13 mouse cellular contexts compared by ENCODE assay signal in the genomic region with DNA sequence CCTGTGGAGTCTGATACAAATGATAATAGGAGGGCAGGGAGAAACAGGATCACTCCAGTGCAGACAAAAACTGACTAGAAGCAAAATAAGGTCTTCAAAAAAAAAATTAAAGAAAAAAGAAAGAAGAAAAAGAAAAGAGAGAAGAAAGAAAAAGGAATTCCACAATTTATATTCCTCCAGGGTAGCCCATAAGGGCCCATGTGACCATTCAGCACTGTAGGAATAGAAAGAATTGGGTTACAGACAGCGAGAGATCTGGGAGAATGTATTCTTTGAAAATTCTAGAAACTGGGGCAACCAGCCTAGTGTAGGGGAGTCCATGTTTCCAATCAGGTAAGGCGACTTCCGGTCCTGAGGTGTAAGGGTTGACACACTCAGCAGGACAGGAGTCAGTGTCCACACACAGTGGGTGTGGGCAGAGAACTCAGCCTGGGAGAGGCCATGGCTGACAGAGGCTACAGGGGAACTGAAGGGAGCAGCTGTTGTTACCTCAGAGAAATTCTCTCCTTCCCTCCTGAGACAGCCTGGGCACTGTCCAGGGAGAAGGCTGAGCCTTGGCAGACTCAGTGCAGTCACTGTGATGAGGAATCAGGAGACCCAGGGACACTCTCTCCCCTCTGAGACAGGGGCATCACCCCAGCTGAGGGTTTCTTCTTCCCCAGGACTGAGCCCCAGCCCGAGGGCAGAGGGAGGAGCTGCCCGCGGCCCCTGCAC. TPM values are rescaled to one million over a fixed set of nuclear protein-coding genes. Genes with fewer than 3 reads are reported as not detected.
DNase-seq lines count a peak whose midpoint lies in the region; ATAC-seq and TF ChIP-seq lines count a peak whose summit lies in the region.
"Not testable (repeated sequence)": the region's sequence is repeated elsewhere in the genome, so short reads cannot be mapped to it uniquely, and the experiment has no call there.
"Had no signal": no experiment of that assay in that cellular context is flagged by ENCODE, and none has a peak within 500 bp of the region (broad histone marks: within the 10 kb centered on the region; RNA-seq: fewer than 3 reads in every experiment).

No protein-coding gene starts in this region.

- H3K9ac ChIP-seq in embryonic facial prominence, embryonic 12.5 days; forebrain, postnatal 0 days; limb, embryonic 13.5 days; lung, embryonic 15.5 days; stomach, postnatal 0 days (ENCODE audit: low read length): not testable (repeated sequence)
- H3K9ac ChIP-seq in intestine, embryonic 16.5 days (ENCODE audit: low read depth, low read length) = peak overlapping the region; percentile 65; the same call in 1 of the 2 replicates

- not testable (repeated sequence) for H3K36me3 ChIP-seq in embryonic facial prominence, embryonic 12.5 days; forebrain, postnatal 0 days (ENCODE audit: insufficient read depth); hindbrain, embryonic 10.5 days; intestine, embryonic 16.5 days (ENCODE audit: control insufficient read depth, insufficient read depth, low read length); limb, embryonic 13.5 days; lung, embryonic 15.5 days; stomach, postnatal 0 days (ENCODE audit: control insufficient read depth, insufficient read depth, low read length)

- H3K27me3 ChIP-seq in embryonic facial prominence, embryonic 12.5 days = peaks cover 31% of the 10 kb centered on the region
- H3K27me3 ChIP-seq in forebrain, postnatal 0 days (ENCODE audit: insufficient read depth, low read length); intestine, embryonic 16.5 days (replicated peaks; ENCODE audit: control insufficient read depth, insufficient read depth, low read length); stomach, postnatal 0 days (ENCODE audit: control insufficient read depth, insufficient read depth, low read length): not testable (repeated sequence)
- peaks cover 39% of the 10 kb centered on the region for H3K27me3 ChIP-seq in hindbrain, embryonic 10.5 days (ENCODE audit: insufficient read depth, poor library complexity, severe bottlenecking)
- H3K27me3 ChIP-seq in limb, embryonic 13.5 days = peaks cover 51% of the 10 kb centered on the region
- peaks cover 33% of the 10 kb centered on the region for H3K27me3 ChIP-seq in lung, embryonic 15.5 days

- not testable (repeated sequence) for H3K4me1 ChIP-seq in embryonic facial prominence, embryonic 12.5 days; forebrain, postnatal 0 days (ENCODE audit: insufficient read depth); intestine, embryonic 16.5 days (ENCODE audit: control insufficient read depth, insufficient read depth, low read length); limb, embryonic 13.5 days; lung, embryonic 15.5 days; stomach, postnatal 0 days (replicated peaks; ENCODE audit: control insufficient read depth, insufficient read depth)
- peaks cover 18% of the 10 kb centered on the region for H3K4me1 ChIP-seq in hindbrain, embryonic 10.5 days (replicated peaks)

- H3K4me3 ChIP-seq in embryonic facial prominence, embryonic 12.5 days = peak overlapping the region; percentile 45
- peak overlapping the region; percentile 43 for H3K4me3 ChIP-seq in forebrain, postnatal 0 days (ENCODE audit: low read depth, low read length)
- peak overlapping the region; percentile 72 for H3K4me3 ChIP-seq in hindbrain, embryonic 10.5 days
- H3K4me3 ChIP-seq in intestine, embryonic 16.5 days (ENCODE audit: low read length) = peak overlapping the region; percentile 59
- H3K4me3 ChIP-seq in limb, embryonic 13.5 days = peak overlapping the region; percentile 51
- peak overlapping the region; percentile 53 for H3K4me3 ChIP-seq in lung, embryonic 15.5 days
- H3K4me3 ChIP-seq in stomach, postnatal 0 days (ENCODE audit: low read depth, low read length) = peak overlapping the region; percentile 53

- 22% methylated on average over 6 of the region's 6 CpGs for WGBS in embryonic facial prominence, embryonic 12.5 days
- WGBS in forebrain, postnatal 0 days = 35% methylated on average over 5 of the region's 6 CpGs
- 26% methylated on average over 6 of the region's 6 CpGs for WGBS in hindbrain, embryonic 10.5 days
- WGBS in intestine, embryonic 16.5 days = 60% methylated on average over 3 of the region's 6 CpGs
- WGBS in limb, embryonic 13.5 days = 33% methylated on average over 6 of the region's 6 CpGs
- WGBS in lung, embryonic 15.5 days = 22% methylated on average over 6 of the region's 6 CpGs
- WGBS in stomach, postnatal 0 days = 41% methylated on average over 4 of the region's 6 CpGs

- H3K27ac ChIP-seq in embryonic facial prominence, embryonic 12.5 days; forebrain, postnatal 0 days (ENCODE audit: low read depth, low read length); hindbrain, embryonic 10.5 days; intestine, embryonic 16.5 days (ENCODE audit: low read length); limb, embryonic 13.5 days; lung, embryonic 15.5 days; stomach, postnatal 0 days (replicated peaks): not testable (repeated sequence)

- not testable (repeated sequence) for ATAC-seq in embryonic facial prominence, embryonic 12.5 days (ENCODE audit: insufficient number of reproducible peaks, insufficient read depth, low FRiP score, low TSS enrichment); forebrain, postnatal 0 days; intestine, embryonic 16.5 days; limb, embryonic 13.5 days (ENCODE audit: low FRiP score, low read depth); lung, embryonic 15.5 days (ENCODE audit: borderline replicate concordance, extremely low read depth, low FRiP score, low TSS enrichment); stomach, postnatal 0 days (ENCODE audit: low FRiP score, low TSS enrichment)

- not testable (repeated sequence) for H3K9me3 ChIP-seq in embryonic facial prominence, embryonic 12.5 days; forebrain, postnatal 0 days (ENCODE audit: low read length); hindbrain, embryonic 10.5 days; intestine, embryonic 16.5 days (ENCODE audit: control insufficient read depth, low read length); limb, embryonic 13.5 days; lung, embryonic 15.5 days; stomach, postnatal 0 days (ENCODE audit: control insufficient read depth, low read length)

- not testable (repeated sequence) for TF ChIP-seq CTCF in forebrain, postnatal 0 days (IDR thresholded peaks at IDR 0.05; ENCODE audit: low read depth); stomach, postnatal 0 days (IDR thresholded peaks at IDR 0.05; ENCODE audit: low read depth)

- not testable (repeated sequence) for DNase-seq in forebrain, postnatal 0 days; hindbrain, embryonic 10.5 days (ENCODE audit: low spot score); stomach, postnatal 0 days (ENCODE audit: low spot score)
- peak; percentile 32 for DNase-seq in naive thymus-derived CD4-positive, alpha-beta T cell, adult 2 months (ENCODE audit: low read depth)

- peak overlapping the region; percentile 95 for H3K4me2 ChIP-seq in embryonic facial prominence, embryonic 12.5 days (replicated peaks)
- peak overlapping the region; percentile 97 for H3K4me2 ChIP-seq in forebrain, postnatal 0 days (ENCODE audit: low read depth)
- H3K4me2 ChIP-seq in intestine, embryonic 16.5 days (ENCODE audit: low read depth, low read length) = peak overlapping the region; percentile 99
- H3K4me2 ChIP-seq in limb, embryonic 13.5 days (replicated peaks) = peak overlapping the region; percentile 95
- peak overlapping the region; percentile 97 for H3K4me2 ChIP-seq in lung, embryonic 15.5 days
- H3K4me2 ChIP-seq in stomach, postnatal 0 days (replicated peaks; ENCODE audit: low read depth) = peak overlapping the region; percentile 82

- TF ChIP-seq EP300 in stomach, postnatal 0 days (optimal IDR thresholded peaks at IDR 0.05) = not testable (repeated sequence)

RNA-seq across cellular contexts. Expression of gene Gm11127, which starts 24.5 kb away (rescaled TPM):
- polyA plus RNA-seq in embryonic facial prominence, embryonic 12.5 days (2016; fragmentation: Nextera tagmentation; extraction: Ambion mirVana) = not detected in 2 replicates
- total RNA-seq in forebrain, postnatal 0 days (2014; rRNA removed) = 0.15 TPM in 1 of 2 replicates, not detected in the other
- not detected in 2 replicates for polyA plus RNA-seq in forebrain, postnatal 0 days (2015; fragmentation: Nextera tagmentation; extraction: Ambion mirVana)
- not detected in 2 replicates for polyA plus RNA-seq in hindbrain, embryonic 10.5 days (2016; fragmentation: Nextera tagmentation; extraction: Ambion mirVana)
- polyA plus RNA-seq in intestine, embryonic 16.5 days (2015; fragmentation: Nextera tagmentation; extraction: Ambion mirVana) = 7.2 and 11.9 TPM in 2 replicates
- not detected in 2 replicates for polyA plus RNA-seq in limb, embryonic 13.5 days (2015; fragmentation: Nextera tagmentation; extraction: Ambion mirVana)
- not detected in 2 replicates for polyA plus RNA-seq in lung, embryonic 15.5 days (2015; fragmentation: Nextera tagmentation; extraction: Ambion mirVana)
- polyA plus RNA-seq in stomach, postnatal 0 days (2015; fragmentation: Nextera tagmentation; extraction: Ambion mirVana) = 0.08 and 0.10 TPM in 2 replicates
- total RNA-seq: monocyte, adult 5-6 weeks had no signal
- polyA plus RNA-seq: adrenal gland, adult 2 months had no signal

RNA-seq across cellular contexts. Expression of gene Gm19684, which starts 38.8 kb away (rescaled TPM):
- not detected in 2 replicates for polyA plus RNA-seq in embryonic facial prominence, embryonic 12.5 days (2016; fragmentation: Nextera tagmentation; extraction: Ambion mirVana)
- total RNA-seq in forebrain, postnatal 0 days (2014; rRNA removed) = not detected in 2 replicates
- polyA plus RNA-seq in forebrain, postnatal 0 days (2015; fragmentation: Nextera tagmentation; extraction: Ambion mirVana) = not detected in 2 replicates
- polyA plus RNA-seq in hindbrain, embryonic 10.5 days (2016; fragmentation: Nextera tagmentation; extraction: Ambion mirVana) = not detected in 2 replicates
- polyA plus RNA-seq in intestine, embryonic 16.5 days (2015; fragmentation: Nextera tagmentation; extraction: Ambion mirVana) = 0.29 and 0.36 TPM in 2 replicates
- polyA plus RNA-seq in limb, embryonic 13.5 days (2015; fragmentation: Nextera tagmentation; extraction: Ambion mirVana) = not detected in 2 replicates
- not detected in 2 replicates for polyA plus RNA-seq in lung, embryonic 15.5 days (2015; fragmentation: Nextera tagmentation; extraction: Ambion mirVana)
- not detected in 2 replicates for polyA plus RNA-seq in stomach, postnatal 0 days (2015; fragmentation: Nextera tagmentation; extraction: Ambion mirVana)
- total RNA-seq: gastrocnemius, postnatal 25 days; left cerebral cortex, adult 18-20 months had no signal

RNA-seq across cellular contexts. Expression of gene Gm6034, which starts 39.9 kb away (rescaled TPM):
- not detected in 2 replicates for polyA plus RNA-seq in embryonic facial prominence, embryonic 12.5 days (2016; fragmentation: Nextera tagmentation; extraction: Ambion mirVana)
- 0.31 TPM in 1 of 2 replicates, not detected in the other for total RNA-seq in forebrain, postnatal 0 days (2014; rRNA removed)
- polyA plus RNA-seq in forebrain, postnatal 0 days (2015; fragmentation: Nextera tagmentation; extraction: Ambion mirVana) = not detected in 2 replicates
- polyA plus RNA-seq in hindbrain, embryonic 10.5 days (2016; fragmentation: Nextera tagmentation; extraction: Ambion mirVana) = not detected in 2 replicates
- 0.86 and 1.2 TPM in 2 replicates for polyA plus RNA-seq in intestine, embryonic 16.5 days (2015; fragmentation: Nextera tagmentation; extraction: Ambion mirVana)
- polyA plus RNA-seq in limb, embryonic 13.5 days (2015; fragmentation: Nextera tagmentation; extraction: Ambion mirVana) = not detected in 2 replicates
- not detected in 2 replicates for polyA plus RNA-seq in lung, embryonic 15.5 days (2015; fragmentation: Nextera tagmentation; extraction: Ambion mirVana)
- not detected in 2 replicates for polyA plus RNA-seq in stomach, postnatal 0 days (2015; fragmentation: Nextera tagmentation; extraction: Ambion mirVana)
- total RNA-seq: gastrocnemius, postnatal 25 days; heart, postnatal 36 days; left cerebral cortex, adult 18-20 months had no signal

RNA-seq across cellular contexts. Expression of gene H2-T22, which starts 40.1 kb away (rescaled TPM):
- 16.3 and 17.2 TPM in 2 replicates for polyA plus RNA-seq in embryonic facial prominence, embryonic 12.5 days (2016; fragmentation: Nextera tagmentation; extraction: Ambion mirVana)
- total RNA-seq in forebrain, postnatal 0 days (2014; rRNA removed) = 10.3 and 13.1 TPM in 2 replicates
- polyA plus RNA-seq in forebrain, postnatal 0 days (2015; fragmentation: Nextera tagmentation; extraction: Ambion mirVana) = 6.2 and 6.5 TPM in 2 replicates
- polyA plus RNA-seq in hindbrain, embryonic 10.5 days (2016; fragmentation: Nextera tagmentation; extraction: Ambion mirVana) = 7.4 and 8.9 TPM in 2 replicates
- 16.0 and 16.1 TPM in 2 replicates for polyA plus RNA-seq in intestine, embryonic 16.5 days (2015; fragmentation: Nextera tagmentation; extraction: Ambion mirVana)
- polyA plus RNA-seq in limb, embryonic 13.5 days (2015; fragmentation: Nextera tagmentation; extraction: Ambion mirVana) = 18.8 and 21.1 TPM in 2 replicates
- polyA plus RNA-seq in lung, embryonic 15.5 days (2015; fragmentation: Nextera tagmentation; extraction: Ambion mirVana) = 16.1 and 18.4 TPM in 2 replicates
- 18.9 and 21.0 TPM in 2 replicates for polyA plus RNA-seq in stomach, postnatal 0 days (2015; fragmentation: Nextera tagmentation; extraction: Ambion mirVana)

RNA-seq across cellular contexts. Expression of gene Gm7030, which starts 46.5 kb away (rescaled TPM):
- polyA plus RNA-seq in embryonic facial prominence, embryonic 12.5 days (2016; fragmentation: Nextera tagmentation; extraction: Ambion mirVana) = not detected in 2 replicates
- total RNA-seq in forebrain, postnatal 0 days (2014; rRNA removed) = not detected in 2 replicates
- not detected in 2 replicates for polyA plus RNA-seq in forebrain, postnatal 0 days (2015; fragmentation: Nextera tagmentation; extraction: Ambion mirVana)
- polyA plus RNA-seq in hindbrain, embryonic 10.5 days (2016; fragmentation: Nextera tagmentation; extraction: Ambion mirVana) = not detected in 2 replicates
- polyA plus RNA-seq in intestine, embryonic 16.5 days (2015; fragmentation: Nextera tagmentation; extraction: Ambion mirVana) = 1.4 and 2.1 TPM in 2 replicates
- not detected in 2 replicates for polyA plus RNA-seq in limb, embryonic 13.5 days (2015; fragmentation: Nextera tagmentation; extraction: Ambion mirVana)
- polyA plus RNA-seq in lung, embryonic 15.5 days (2015; fragmentation: Nextera tagmentation; extraction: Ambion mirVana) = 0.19 TPM in 1 of 2 replicates, not detected in the other
- not detected in 2 replicates for polyA plus RNA-seq in stomach, postnatal 0 days (2015; fragmentation: Nextera tagmentation; extraction: Ambion mirVana)
- total RNA-seq: adrenal gland, adult 2 months; gastrocnemius, postnatal 25 days; heart, postnatal 36 days; left cerebral cortex, adult 18-20 months; monocyte, adult 5-6 weeks had no signal
- polyA plus RNA-seq: adrenal gland, adult 2 months had no signal
